Mouse (Mus musculus) MEL (cell line): ENCODE measurements at regions not wholly inside any gene's neighbourhood (a gene's known extent, or its start where the extent isn't known, plus 50 kb on each side); places are given as distances from the start of the nearest gene placed in this dataset.

Source experiments
- DNase-seq: peaks from one replicate; pipeline ENCODE4 v3.0.0; 2011; ENCODE audit warnings: low read depth, low spot score
- H3K27ac ChIP-seq: 2 replicates; pipeline ENCODE4 v1.5.1; 2012; ENCODE audit warnings: low read depth, mild to moderate bottlenecking, control low read depth, low read length, moderate library complexity; ENCODE audit not compliant: control insufficient read depth
- H3K27me3 ChIP-seq, 2 experiments: fragments of 150-350 bp in 1 of 2; sonication (generic) in 1 of 2; 2 replicates each; pipeline ENCODE4 v1.6.1; 2012; ENCODE audit warnings: low read length in 2 of 2, mild to moderate bottlenecking in 2 of 2, improper control_type of control experiment in 1 of 2, moderate library complexity in 1 of 2; ENCODE audit not compliant: insufficient read depth in 2 of 2, control insufficient read depth in 1 of 2
- H3K36me3 ChIP-seq, 2 experiments: 2 replicates each; pipeline ENCODE4 v1.6.1; 2012 to 2014; ENCODE audit warnings: low read length in 2 of 2, improper control_type of control experiment in 1 of 2, inconsistent platforms in 1 of 2, mild to moderate bottlenecking in 1 of 2; ENCODE audit not compliant: insufficient read depth in 2 of 2, control insufficient read depth in 1 of 2
- H3K4me1 ChIP-seq, 2 experiments: fragments of 150-350 bp in 1 of 2; sonication (generic) in 1 of 2; 2 replicates each; pipeline ENCODE4 v1.6.1; 2012; ENCODE audit warnings: low read length in 2 of 2, improper control_type of control experiment in 1 of 2, mild to moderate bottlenecking in 1 of 2; ENCODE audit not compliant: insufficient read depth in 2 of 2, control insufficient read depth in 1 of 2
- H3K4me3 ChIP-seq, 2 experiments: fragments of 150-350 bp in 1 of 2; sonication (generic) in 1 of 2; 2 replicates each; pipeline ENCODE4 v1.5.1; 2012; ENCODE audit warnings: low read depth in 2 of 2, low read length in 2 of 2, mild to moderate bottlenecking in 2 of 2, moderate library complexity in 2 of 2, control low read depth in 1 of 2, improper control_type of control experiment in 1 of 2; ENCODE audit not compliant: control insufficient read depth in 1 of 2, insufficient read depth in 1 of 2
- H3K79me2 ChIP-seq: 2 replicates; pipeline ENCODE4 v1.6.1; 2012; ENCODE audit warnings: mild to moderate bottlenecking, low read length, moderate library complexity; ENCODE audit not compliant: control insufficient read depth, poor library complexity, insufficient read depth
- H3K9ac ChIP-seq: 2 replicates; pipeline ENCODE4 v1.6.1; 2012; ENCODE audit warnings: low read depth, mild to moderate bottlenecking, control low read depth, low read length, moderate library complexity; ENCODE audit not compliant: control insufficient read depth, poor library complexity, severe bottlenecking
- H3K9me3 ChIP-seq: fragments of 150-350 bp; sonication (generic); replicated peaks from 2 replicates; pipeline ENCODE4 v1.6.1; 2012; ENCODE audit warnings: mild to moderate bottlenecking, low read length, improper control_type of control experiment, moderate library complexity; ENCODE audit not compliant: insufficient read depth
- BHLHE40 ChIP-seq: IDR thresholded peaks from 2 replicates; pipeline ENCODE4 v1.6.1; 2012; ENCODE audit warnings: low read depth, mild to moderate bottlenecking, inconsistent platforms, low read length, improper control_type of control experiment, borderline replicate concordance
- CHD2 ChIP-seq: IDR thresholded peaks from 2 replicates; pipeline ENCODE4 v1.6.1; 2011; ENCODE audit warnings: low read length, improper control_type of control experiment
- CTCF ChIP-seq, 3 experiments: IDR thresholded peaks in 2 of 3; conservative IDR thresholded peaks in 1 of 3; 2 replicates each; pipeline ENCODE4 v1.5.1; 2011 to 2012; ENCODE audit warnings: low read length in 3 of 3, low read depth in 2 of 3, mild to moderate bottlenecking in 2 of 3, improper control_type of control experiment in 1 of 3, inconsistent platforms in 1 of 3, mixed read lengths in 1 of 3, moderate library complexity in 1 of 3; ENCODE audit not compliant: control insufficient read depth in 1 of 3, insufficient read depth in 1 of 3, poor library complexity in 1 of 3, severe bottlenecking in 1 of 3
- ELF1 ChIP-seq: IDR thresholded peaks from 2 replicates; pipeline ENCODE4 v1.6.1; 2014; ENCODE audit warnings: low read depth, mild to moderate bottlenecking, inconsistent platforms, low read length, improper control_type of control experiment, moderate library complexity
- EP300 ChIP-seq, 2 experiments: IDR thresholded peaks; 2 replicates each; pipeline ENCODE4 v1.6.1; 2011; ENCODE audit warnings: improper control_type of control experiment in 2 of 2, low read length in 2 of 2, low read depth in 1 of 2, mild to moderate bottlenecking in 1 of 2
- ETS1 ChIP-seq: IDR thresholded peaks from 2 replicates; pipeline ENCODE4 v1.6.1; 2012; ENCODE audit warnings: low read depth, mild to moderate bottlenecking, inconsistent platforms, low read length, improper control_type of control experiment, moderate library complexity
- GABPA ChIP-seq: IDR thresholded peaks from 2 replicates; pipeline ENCODE4 v1.6.1; 2012; ENCODE audit warnings: low read depth, mild to moderate bottlenecking, inconsistent platforms, low read length, improper control_type of control experiment, moderate library complexity
- GATA1 ChIP-seq: IDR thresholded peaks from 2 replicates; pipeline ENCODE4 v1.6.1; 2011; ENCODE audit warnings: low read depth, low read length, improper control_type of control experiment
- JUND ChIP-seq: IDR thresholded peaks from 2 replicates; pipeline ENCODE4 v1.6.1; 2011; ENCODE audit warnings: low read depth, mild to moderate bottlenecking, improper control_type of control experiment, low read length
- MAZ ChIP-seq: IDR thresholded peaks from 2 replicates; pipeline ENCODE4 v1.6.1; 2012; ENCODE audit warnings: low read depth, mild to moderate bottlenecking, inconsistent platforms, low read length, improper control_type of control experiment
- MEF2A ChIP-seq: IDR thresholded peaks from 2 replicates; pipeline ENCODE4 v1.6.1; 2014; ENCODE audit warnings: low read depth, mild to moderate bottlenecking, inconsistent platforms, low read length, improper control_type of control experiment; ENCODE audit not compliant: poor library complexity, insufficient replicate concordance, severe bottlenecking; ENCODE audit errors: extremely low read depth
- MXI1 ChIP-seq: IDR thresholded peaks from 2 replicates; pipeline ENCODE4 v1.6.1; 2011; ENCODE audit warnings: mild to moderate bottlenecking, low read depth, low read length, improper control_type of control experiment
- MYB ChIP-seq: IDR thresholded peaks from 2 replicates; pipeline ENCODE4 v1.6.1; 2011; ENCODE audit warnings: mild to moderate bottlenecking, low read depth, low read length, improper control_type of control experiment
- MYC ChIP-seq: IDR thresholded peaks from 2 replicates; pipeline ENCODE4 v1.6.1; 2011; ENCODE audit warnings: low read depth, mild to moderate bottlenecking, low read length, improper control_type of control experiment, moderate library complexity
- NELFE ChIP-seq: IDR thresholded peaks from 2 replicates; pipeline ENCODE4 v1.6.1; 2011; ENCODE audit warnings: low read depth, low read length, improper control_type of control experiment
- POLR2A ChIP-seq, 2 experiments: IDR thresholded peaks; 2 replicates each; pipeline ENCODE4 v1.6.1; 2011 to 2012; ENCODE audit warnings: low read length in 2 of 2, mild to moderate bottlenecking in 2 of 2, control low read depth in 1 of 2, improper control_type of control experiment in 1 of 2, low read depth in 1 of 2, moderate library complexity in 1 of 2; ENCODE audit not compliant: control insufficient read depth in 1 of 2, insufficient read depth in 1 of 2, poor library complexity in 1 of 2
- POLR2AphosphoS2 ChIP-seq: IDR thresholded peaks from 2 replicates; pipeline ENCODE4 v1.6.1; 2011; ENCODE audit warnings: low read length, improper control_type of control experiment
- POLR2AphosphoS5 ChIP-seq: IDR thresholded peaks from 2 replicates; pipeline ENCODE4 v1.6.1; 2012; ENCODE audit warnings: low read depth, borderline replicate concordance, mild to moderate bottlenecking, inconsistent platforms, low read length, moderate library complexity, mixed read lengths
- RCOR1 ChIP-seq: IDR thresholded peaks from 2 replicates; pipeline ENCODE4 v1.6.1; 2012; ENCODE audit warnings: low read depth, mild to moderate bottlenecking, inconsistent platforms, low read length, improper control_type of control experiment
- SIN3A ChIP-seq: IDR thresholded peaks from 2 replicates; pipeline ENCODE4 v1.6.1; 2012; ENCODE audit warnings: low read length, improper control_type of control experiment, inconsistent platforms
- SMC3 ChIP-seq: IDR thresholded peaks from 2 replicates; pipeline ENCODE4 v1.6.1; 2011; ENCODE audit warnings: low read depth, low read length, improper control_type of control experiment
- TAL1 ChIP-seq: IDR thresholded peaks from 2 replicates; pipeline ENCODE4 v1.6.1; 2012; ENCODE audit warnings: mild to moderate bottlenecking, inconsistent platforms, low read length, moderate library complexity, mixed read lengths
- TBP ChIP-seq: IDR thresholded peaks from 2 replicates; pipeline ENCODE4 v1.8.0; 2011; ENCODE audit warnings: low read depth, low read length, improper control_type of control experiment
- UBTF ChIP-seq: IDR thresholded peaks from 2 replicates; pipeline ENCODE4 v1.6.1; 2012; ENCODE audit warnings: low read depth, mild to moderate bottlenecking, inconsistent platforms, low read length, improper control_type of control experiment, moderate library complexity, borderline replicate concordance; ENCODE audit not compliant: insufficient read depth
- USF2 ChIP-seq, 2 experiments: IDR thresholded peaks; 2 replicates each; pipeline ENCODE4 v1.6.1; 2011 to 2012; ENCODE audit warnings: improper control_type of control experiment in 2 of 2, low read length in 2 of 2, borderline replicate concordance in 1 of 2, inconsistent platforms in 1 of 2, low read depth in 1 of 2, mild to moderate bottlenecking in 1 of 2; ENCODE audit not compliant: insufficient read depth in 1 of 2
- ZC3H11A ChIP-seq: IDR thresholded peaks from 2 replicates; pipeline ENCODE4 v1.6.1; 2012; ENCODE audit warnings: low read depth, mild to moderate bottlenecking, inconsistent platforms, low read length, improper control_type of control experiment
- ZKSCAN1 ChIP-seq: IDR thresholded peaks from 2 replicates; pipeline ENCODE4 v1.6.1; 2012; ENCODE audit warnings: low read depth, mild to moderate bottlenecking, inconsistent platforms, low read length, improper control_type of control experiment, moderate library complexity
- ZMIZ1 ChIP-seq: IDR thresholded peaks from 2 replicates; pipeline ENCODE4 v1.6.1; 2012; ENCODE audit warnings: low read depth, mild to moderate bottlenecking, inconsistent platforms, low read length, improper control_type of control experiment, moderate library complexity
- ZNF384 ChIP-seq: IDR thresholded peaks from 2 replicates; pipeline ENCODE4 v1.6.1; 2012; ENCODE audit warnings: low read depth, mild to moderate bottlenecking, inconsistent platforms, low read length, improper control_type of control experiment

- no peak for TF ChIP-seq ETS1
- no peak for TF ChIP-seq MEF2A
- TF ChIP-seq ELF1, result no peak
- no peak for TF ChIP-seq CTCF (IDR thresholded peaks at IDR 0.05 in 2 of 3, conservative IDR thresholded peaks at IDR 0.05 in 1 of 3; ENCODE audit: control insufficient read depth in 1 of 3, insufficient read depth in 1 of 3, low read depth in 2 of 3, low read length in 3 of 3, poor library complexity in 1 of 3, severe bottlenecking in 1 of 3)
- no peak for TF ChIP-seq CHD2
- no peak for TF ChIP-seq NELFE
- no peak for TF ChIP-seq ZC3H11A
- no peak for TF ChIP-seq SMC3
- no peak for TF ChIP-seq POLR2AphosphoS5
- no peak for TF ChIP-seq POLR2AphosphoS2
- no peaks in the 10 kb centered on the region for H3K27me3 ChIP-seq
- H3K79me2 ChIP-seq, result no peaks in the 10 kb centered on the region
- no peak for DNase-seq
- H3K9ac ChIP-seq, result no peak overlapping the region
- H3K4me1 ChIP-seq, result peaks cover 18 to 26% of the 10 kb centered on the region in 2 experiments
- H3K27ac ChIP-seq, result no peak overlapping the region
- H3K4me3 ChIP-seq, result no peak overlapping the region
- no peaks in the 10 kb centered on the region for H3K9me3 ChIP-seq
- H3K36me3 ChIP-seq, result peaks cover 0 to 24% of the 10 kb centered on the region in 2 experiments; a peak in 2 of 4 replicates
These were observed 72.9 kb upstream of the Lmo2 start for GRCm38 (mm10) chr2:103884926-103885325.

- H3K4me1 ChIP-seq, result peaks cover 8 to 19% of the 10 kb centered on the region in 2 experiments
- H3K27ac ChIP-seq, result no peak overlapping the region; the same call in 1 of the 2 replicates
- no peak overlapping the region for H3K4me3 ChIP-seq
- DNase-seq, result peak; percentile 33
- H3K9ac ChIP-seq, result no peak overlapping the region
- no peaks in the 10 kb centered on the region for H3K27me3 ChIP-seq
- peaks cover 0 to 15% of the 10 kb centered on the region in 2 experiments; a peak in 2 of 4 replicates for H3K36me3 ChIP-seq
- no peaks in the 10 kb centered on the region for H3K9me3 ChIP-seq
- no peaks in the 10 kb centered on the region for H3K79me2 ChIP-seq
- TF ChIP-seq MYB (no peak), TBP (no peak), GABPA (no peak), GATA1 (peak; percentile 59), RCOR1 (0 out of 2 replicates have a peak, but pooled peaks have one; percentile 35), POLR2A (IDR thresholded peaks at IDR 0.05; ENCODE audit: control insufficient read depth in 1 of 2, insufficient read depth in 1 of 2, low read depth in 1 of 2, low read length in 2 of 2, poor library complexity in 1 of 2) (no peak), MYC (no peak), MEF2A (no peak), TAL1 (peak; percentile 48), ZKSCAN1 (no peak), CTCF (IDR thresholded peaks at IDR 0.05 in 2 of 3, conservative IDR thresholded peaks at IDR 0.05 in 1 of 3; ENCODE audit: control insufficient read depth in 1 of 3, insufficient read depth in 1 of 3, low read depth in 2 of 3, low read length in 3 of 3, poor library complexity in 1 of 3, severe bottlenecking in 1 of 3) (no peak), USF2 (IDR thresholded peaks at IDR 0.05; ENCODE audit: borderline replicate concordance in 1 of 2, insufficient read depth in 1 of 2, low read depth in 1 of 2, low read length in 2 of 2) (no peak), MAZ (no peak), MXI1 (no peak; the same call in 1 of the 2 replicates), ELF1 (no peak), EP300 (IDR thresholded peaks at IDR 0.05; ENCODE audit: low read depth in 1 of 2, low read length in 2 of 2) (peak; percentile 38 to 54; a peak in 2 of 4 replicates), BHLHE40 (peak; percentile 40; the same call in 1 of the 2 replicates), POLR2AphosphoS5 (no peak), JUND (no peak), ZMIZ1 (no peak), SIN3A (peak; percentile 34; the same call in 1 of the 2 replicates), UBTF (no peak), CHD2 (no peak), ZNF384 (peak; percentile 23; the same call in 1 of the 2 replicates), ZC3H11A (no peak), NELFE (0 out of 2 replicates have a peak, but pooled peaks have one; percentile 17), ETS1 (peak; percentile 79)
These were observed 69.8 kb upstream of the Lmo2 start for GRCm38 (mm10) chr2:103888023-103888422.
